Mouse (Mus musculus) thymus, adult 18-20 months (tissue): ENCODE data around the gene L3mbtl1.

Experiments used
- DNase-seq, 2 experiments: peaks; one replicate each; pipeline ENCODE4 v3.0.0; 2022; ENCODE audit warnings: mixed read lengths in 2 of 2

L3mbtl1 gene

GRCm38 (mm10) chr2:162946964-162947363 lies 3.7 kb downstream of the L3mbtl1 start:
- no peak for DNase-seq

GRCm38 (mm10) chr2:162947736-162948135 lies 4.5 kb downstream of the L3mbtl1 start:
- no peak for DNase-seq

GRCm38 (mm10) chr2:162948221-162948620 lies 4.9 kb downstream of the L3mbtl1 start:
- no peak for DNase-seq

- no peak for DNase-seq
Observed at GRCm38 (mm10) chr2:162950776-162951175, 7.5 kb downstream of the L3mbtl1 start.

- DNase-seq, result no peak
Observed at GRCm38 (mm10) chr2:162956843-162957242, 13.6 kb downstream of the L3mbtl1 start.

- no peak for DNase-seq
Observed at GRCm38 (mm10) chr2:162961321-162961720, 18.0 kb downstream of the L3mbtl1 start.

- no peak for DNase-seq
Observed at GRCm38 (mm10) chr2:162966734-162967133, 23.5 kb downstream of the L3mbtl1 start.

GRCm38 (mm10) chr2:162968357-162968756 lies 25.1 kb downstream of the L3mbtl1 start:
- DNase-seq, result no peak

GRCm38 (mm10) chr2:162969101-162969500 lies 25.8 kb downstream of the L3mbtl1 start:
- no peak for DNase-seq

GRCm38 (mm10) chr2:162970896-162971295 lies 27.6 kb downstream of the L3mbtl1 start:
- no peak for DNase-seq

- DNase-seq, result no peak
Observed at GRCm38 (mm10) chr2:162972752-162973151, 29.5 kb downstream of the L3mbtl1 start.

- DNase-seq, result no peak
Observed at GRCm38 (mm10) chr2:162973206-162973605, 29.9 kb downstream of the L3mbtl1 start.

GRCm38 (mm10) chr2:162973637-162974036 lies 30.4 kb downstream of the L3mbtl1 start:
- DNase-seq, result no peak

- DNase-seq, result no peak
Observed at GRCm38 (mm10) chr2:162975157-162975775, 32.0 kb downstream of the L3mbtl1 start.

GRCm38 (mm10) chr2:162976001-162976400 lies 32.7 kb downstream of the L3mbtl1 start:
- DNase-seq, result no peak

GRCm38 (mm10) chr2:162984381-162984780 lies 41.1 kb downstream of the L3mbtl1 start:
- no peak for DNase-seq

GRCm38 (mm10) chr2:162985923-162986322 lies 42.7 kb downstream of the L3mbtl1 start:
- DNase-seq, result no peak

GRCm38 (mm10) chr2:162986764-162987163 lies 43.5 kb downstream of the L3mbtl1 start:
- DNase-seq, result no peak

GRCm38 (mm10) chr2:162987218-162987617 lies 43.9 kb downstream of the L3mbtl1 start, which contains the start of gene Sgk2:
Gene Sgk2, plus strand, starts transcription at chr2:162987330.
- DNase-seq, result no peak

GRCm38 (mm10) chr2:162988235-162988634 lies 45.0 kb downstream of the L3mbtl1 start:
- DNase-seq, result no peak

GRCm38 (mm10) chr2:162991394-162992083 lies 48.3 kb downstream of the L3mbtl1 start:
- no peak for DNase-seq

- DNase-seq, result no peak
Observed at GRCm38 (mm10) chr2:162992084-162992437, 48.8 kb downstream of the L3mbtl1 start.

GRCm38 (mm10) chr2:162993881-162994616 lies 50.8 kb downstream of the L3mbtl1 start:
- no peak for DNase-seq
